Mouse (Mus musculus): ENCODE data around the gene Thsd7b.
"Not testable (repeated sequence)": the region's sequence is repeated elsewhere in the genome, so short reads cannot be mapped to it uniquely, and the experiment has no call there.

Gene Thsd7b

DNA sequence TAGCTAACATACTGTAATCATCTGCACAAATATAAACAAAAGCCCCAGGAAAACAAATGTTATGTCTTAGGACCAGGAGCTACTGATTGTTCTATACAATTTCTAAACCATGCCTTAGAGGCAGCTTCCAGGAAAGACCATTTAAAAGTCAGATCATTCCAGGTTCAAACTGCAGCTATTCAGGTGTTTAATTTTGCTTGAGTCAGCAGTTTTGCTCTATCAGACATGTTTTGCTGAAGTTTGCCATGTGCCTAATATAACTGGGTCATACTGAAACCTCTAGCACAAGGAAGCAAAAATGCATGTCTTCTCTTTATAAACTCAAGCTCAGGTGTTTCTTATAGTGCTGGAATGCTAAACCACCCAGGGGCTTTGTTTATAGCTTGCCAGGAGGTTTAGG, 893.1 kb downstream of the Thsd7b start:
- DNase-seq, result no peak

DNA sequence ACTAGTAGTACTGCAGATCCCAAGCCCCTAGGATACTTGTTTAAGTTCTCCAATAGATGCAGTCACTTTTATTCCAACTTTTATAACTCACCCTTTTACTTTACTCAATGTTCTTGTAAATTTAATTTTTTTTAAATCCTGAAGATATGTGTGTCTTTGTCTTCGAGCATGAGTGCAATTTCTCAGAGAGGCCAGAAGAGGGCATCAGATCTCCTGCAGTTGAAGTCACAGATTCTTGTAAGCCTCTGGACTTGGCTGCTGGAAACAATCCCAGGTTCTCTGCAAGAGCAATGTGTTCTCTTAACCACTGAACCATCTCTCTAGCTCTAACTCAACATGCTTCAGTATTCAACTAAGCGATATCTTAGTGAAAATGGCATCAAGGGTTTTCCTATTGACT, 894.2 kb downstream of the Thsd7b start:
- DNase-seq, result no peak

DNA sequence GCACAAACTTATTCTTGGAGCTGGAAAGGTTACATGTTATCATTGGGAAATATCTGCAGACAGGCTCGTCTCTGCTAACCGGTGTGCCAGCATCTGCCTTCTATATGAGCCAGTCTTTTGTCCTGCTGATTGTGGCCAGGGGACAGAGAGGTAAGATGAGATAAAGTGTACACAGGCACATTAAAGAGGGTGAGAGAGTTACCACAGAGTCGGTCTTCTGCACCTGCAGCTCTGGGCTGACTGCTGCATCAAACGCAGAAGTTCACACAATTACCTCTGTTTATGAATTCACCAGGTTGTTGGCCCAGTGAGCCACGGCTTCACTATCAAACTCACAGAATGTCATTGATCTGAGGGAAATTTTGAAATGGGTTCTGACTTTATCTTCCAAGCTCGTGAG, 896.8 kb downstream of the Thsd7b start:
- no peak for DNase-seq

DNA sequence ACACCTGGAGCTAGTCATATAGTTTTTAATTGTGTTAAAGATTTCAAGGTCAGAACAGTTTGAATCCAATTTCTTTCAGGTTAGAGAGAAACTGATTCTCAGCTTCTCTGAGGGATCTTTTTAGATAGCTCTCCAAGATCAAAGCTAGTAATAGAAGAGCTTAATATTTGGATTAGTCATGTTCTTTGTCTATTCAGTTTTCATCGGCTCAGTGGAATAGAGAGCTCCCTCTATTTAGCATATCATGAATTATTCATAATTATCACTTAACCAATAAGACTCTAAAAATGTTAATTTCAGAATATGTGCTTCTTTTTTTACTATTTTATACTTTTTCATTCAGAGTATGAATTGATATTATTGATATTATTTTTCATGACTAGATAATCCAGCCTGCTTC, 897.2 kb downstream of the Thsd7b start:
- DNase-seq, result no peak

DNA sequence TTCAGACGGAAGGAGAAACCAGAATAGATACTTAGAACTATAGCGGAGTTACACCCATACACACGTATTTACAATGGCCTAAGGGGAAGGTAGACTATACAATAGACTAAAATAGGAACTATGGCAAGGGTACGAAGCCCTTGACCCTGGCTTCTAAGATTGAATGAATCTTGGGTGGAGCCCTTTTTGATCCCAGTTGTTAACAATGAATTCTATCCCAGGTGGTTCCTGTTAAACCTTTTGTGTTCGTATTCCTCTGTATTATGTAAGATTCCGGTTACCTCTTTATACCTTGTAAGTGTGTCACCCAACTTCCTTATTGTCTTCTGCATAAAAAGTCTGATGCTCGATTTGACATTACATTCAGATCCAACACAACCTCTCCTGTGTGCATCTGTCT, 913.7 kb downstream of the Thsd7b start:
- DNase-seq, result not testable (repeated sequence)

DNA sequence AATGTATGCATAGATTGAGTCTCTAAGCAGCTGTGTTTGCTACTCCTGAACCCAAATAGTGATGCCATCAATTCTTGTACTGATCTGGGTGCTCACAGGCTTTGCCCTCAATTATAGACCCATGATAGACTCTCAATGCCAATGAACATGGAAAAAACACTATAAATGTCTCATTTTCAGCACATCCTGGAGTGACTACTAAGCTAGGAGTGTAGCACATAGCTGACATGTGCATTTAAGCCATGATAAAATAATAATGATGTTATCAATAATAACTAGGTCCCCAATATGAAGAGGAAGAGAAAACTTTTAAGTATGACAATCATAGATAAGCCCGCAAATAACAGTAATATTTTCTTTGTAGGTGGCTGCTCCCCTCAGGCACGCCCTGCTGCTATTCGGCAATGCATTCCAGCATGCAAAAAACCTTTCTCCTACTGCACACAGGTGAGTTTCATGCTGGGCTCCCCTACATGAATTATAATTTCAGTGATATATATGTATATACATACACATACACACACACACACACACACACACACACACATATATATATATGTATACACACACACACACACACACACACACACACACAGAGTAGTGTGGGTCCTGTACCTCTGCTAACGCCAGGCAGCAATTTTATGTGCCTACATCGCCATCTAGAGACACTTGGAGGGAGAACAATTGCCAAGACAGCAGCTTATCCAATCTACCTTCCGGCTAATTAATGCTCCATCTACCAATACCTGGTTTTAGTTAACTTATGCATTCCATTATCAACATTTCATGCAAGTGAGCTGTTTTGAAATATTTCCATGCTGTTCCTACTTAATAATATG, 919.3 kb downstream of the Thsd7b start:
- peak; percentile 12 for DNase-seq

DNA sequence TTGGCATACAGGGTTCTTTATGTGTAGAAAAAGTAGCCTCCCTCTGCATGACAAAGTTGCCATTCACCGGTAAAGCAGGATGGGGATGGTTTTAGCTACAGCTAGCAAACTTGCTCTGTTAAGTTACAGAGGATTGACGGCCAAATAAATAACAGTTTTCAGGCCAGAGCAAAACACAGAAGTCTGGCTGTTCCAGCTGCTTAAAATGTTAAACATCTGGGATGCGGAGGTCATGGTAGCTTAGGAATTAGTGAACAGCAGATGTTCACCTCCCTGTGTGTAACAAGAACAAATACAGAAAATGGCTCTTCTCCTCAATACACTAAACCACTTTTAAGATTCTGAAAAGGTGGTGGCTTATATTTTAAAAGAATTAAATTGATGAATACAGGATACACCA, 944.3 kb downstream of the Thsd7b start:
- DNase-seq, result no peak

DNA sequence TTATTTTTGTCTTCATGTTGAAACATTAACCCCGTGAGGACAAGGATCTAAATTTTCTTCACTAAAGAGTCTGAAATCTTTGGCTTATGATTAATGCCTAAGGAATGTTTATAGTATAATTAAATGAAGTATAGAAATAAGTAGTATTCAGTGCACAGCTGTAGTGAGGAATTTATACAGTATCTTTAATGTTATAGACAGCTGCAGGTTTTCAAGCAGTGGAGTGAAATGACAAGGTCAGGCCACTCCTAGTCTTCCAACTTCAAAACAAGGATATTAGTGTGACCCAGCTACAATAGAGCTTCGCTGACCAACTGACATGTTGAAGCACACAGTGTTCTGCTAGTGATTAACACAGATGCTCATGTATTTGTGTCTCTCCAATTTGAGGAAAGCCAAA, 949.8 kb downstream of the Thsd7b start:
- DNase-seq, result no peak

DNA sequence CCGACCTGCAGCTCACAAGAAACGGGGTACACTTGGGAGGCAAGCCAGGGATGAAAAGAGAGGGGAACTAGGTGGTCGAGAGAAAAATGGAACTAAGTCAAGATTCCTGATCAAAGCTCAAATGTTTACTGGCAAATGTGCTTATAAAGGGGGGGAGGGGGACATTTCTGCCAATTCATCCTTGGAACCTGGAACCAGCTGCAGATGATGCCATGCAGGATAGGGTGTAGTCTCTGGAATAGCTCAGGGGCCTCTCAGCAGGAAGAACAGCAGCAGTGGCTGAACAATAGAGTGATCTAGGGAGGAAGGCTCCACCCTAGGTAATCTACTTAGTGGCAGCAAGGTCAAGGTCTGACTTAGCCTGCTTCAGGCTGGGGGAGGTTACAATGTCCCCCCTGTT, 972.5 kb downstream of the Thsd7b start:
- no peak for DNase-seq

DNA sequence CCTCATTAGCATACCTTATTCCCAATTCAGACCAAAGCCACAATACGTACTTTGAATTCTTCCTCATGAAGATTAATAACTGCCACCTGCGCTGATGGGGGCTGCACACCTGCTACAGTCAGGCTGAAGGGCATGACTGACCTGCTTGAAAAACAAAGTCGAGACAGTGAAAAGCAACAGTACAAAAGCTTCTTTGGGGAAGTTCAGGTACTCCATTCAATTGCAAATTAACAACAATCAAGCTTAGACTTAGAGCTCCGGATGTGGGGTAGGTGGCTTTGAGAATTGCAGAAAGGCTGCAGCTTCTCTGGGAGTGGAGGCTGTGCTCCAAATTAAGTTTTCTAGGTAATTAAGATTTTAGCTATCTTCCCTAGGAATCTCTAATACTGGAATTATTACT, 973.2 kb downstream of the Thsd7b start:
- not testable (repeated sequence) for DNase-seq

DNA sequence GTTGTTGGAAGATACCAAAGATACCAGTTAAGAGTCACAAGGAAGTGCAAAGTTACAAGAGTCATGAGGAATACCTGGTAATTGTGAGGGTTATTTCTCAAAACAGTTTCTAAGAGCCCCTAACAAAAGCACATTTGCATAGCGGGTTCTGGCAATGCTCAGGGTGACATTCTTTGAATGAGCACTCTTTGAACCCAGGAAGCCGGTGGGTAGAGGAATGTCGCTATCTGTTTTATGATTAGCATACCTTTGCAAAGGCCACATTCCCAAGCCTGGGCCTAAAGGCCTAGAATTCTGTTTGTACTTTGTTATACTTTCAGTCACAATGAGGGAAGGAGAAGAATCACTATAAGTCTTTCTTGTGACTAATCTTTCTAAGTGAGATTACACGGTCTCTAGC, 973.8 kb downstream of the Thsd7b start:
- DNase-seq, result not testable (repeated sequence)

DNA sequence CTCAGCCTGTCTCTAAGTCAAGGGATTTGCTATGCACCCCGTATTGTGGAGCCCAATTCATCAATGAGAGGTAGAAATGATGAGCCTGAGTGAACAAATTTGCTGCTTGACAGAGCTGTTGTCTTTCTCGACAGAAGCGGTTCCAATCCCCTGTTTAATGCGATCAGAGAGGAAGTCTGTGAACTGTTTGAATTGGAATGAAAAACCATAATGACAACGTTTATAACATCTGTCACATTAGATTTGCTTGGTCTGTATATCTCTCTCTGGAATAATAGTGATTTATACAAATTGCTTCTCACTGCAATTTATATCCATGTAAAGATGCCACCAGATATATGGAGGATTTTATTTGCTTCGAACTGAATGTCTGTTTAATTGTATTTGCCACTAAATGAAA, 988.9 kb downstream of the Thsd7b start:
- no peak for DNase-seq
